Mouse (Mus musculus) spleen, postnatal 14 days (tissue): ENCODE data around the gene Nrip1.
A peak's percentile ranks its signal among the peaks of the same experiment; 100 is the strongest.

ENCODE experiments used
- DNase-seq, 2 experiments: peaks; one replicate each; pipeline ENCODE4 v3.0.0; 2021 to 2022; ENCODE audit warnings: low spot score in 2 of 2

Nrip1 gene

GRCm38 (mm10) chr16:76316940-76317822 is 56.4 kb downstream of the Nrip1 start:
- no peak for DNase-seq

DNA sequence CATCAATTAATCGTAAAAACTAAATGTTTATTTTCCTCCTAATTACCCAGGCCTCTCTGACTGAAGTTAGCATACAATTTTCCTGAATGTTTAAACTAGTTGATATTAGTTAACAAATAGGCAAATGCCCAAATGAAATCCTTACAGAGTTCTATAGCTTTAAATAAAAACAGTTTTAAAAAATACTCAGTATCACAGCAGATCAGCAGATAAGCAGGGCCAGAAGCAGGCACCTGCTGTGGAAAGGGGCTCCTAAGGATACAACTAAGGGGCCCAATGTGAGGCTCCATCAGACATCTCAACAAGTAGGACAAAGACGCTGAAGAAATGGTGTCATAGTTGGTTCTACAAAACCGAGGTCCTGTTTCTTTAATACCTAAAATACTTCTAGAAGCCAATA is 58.0 kb downstream of the Nrip1 start:
- no peak for DNase-seq

DNA sequence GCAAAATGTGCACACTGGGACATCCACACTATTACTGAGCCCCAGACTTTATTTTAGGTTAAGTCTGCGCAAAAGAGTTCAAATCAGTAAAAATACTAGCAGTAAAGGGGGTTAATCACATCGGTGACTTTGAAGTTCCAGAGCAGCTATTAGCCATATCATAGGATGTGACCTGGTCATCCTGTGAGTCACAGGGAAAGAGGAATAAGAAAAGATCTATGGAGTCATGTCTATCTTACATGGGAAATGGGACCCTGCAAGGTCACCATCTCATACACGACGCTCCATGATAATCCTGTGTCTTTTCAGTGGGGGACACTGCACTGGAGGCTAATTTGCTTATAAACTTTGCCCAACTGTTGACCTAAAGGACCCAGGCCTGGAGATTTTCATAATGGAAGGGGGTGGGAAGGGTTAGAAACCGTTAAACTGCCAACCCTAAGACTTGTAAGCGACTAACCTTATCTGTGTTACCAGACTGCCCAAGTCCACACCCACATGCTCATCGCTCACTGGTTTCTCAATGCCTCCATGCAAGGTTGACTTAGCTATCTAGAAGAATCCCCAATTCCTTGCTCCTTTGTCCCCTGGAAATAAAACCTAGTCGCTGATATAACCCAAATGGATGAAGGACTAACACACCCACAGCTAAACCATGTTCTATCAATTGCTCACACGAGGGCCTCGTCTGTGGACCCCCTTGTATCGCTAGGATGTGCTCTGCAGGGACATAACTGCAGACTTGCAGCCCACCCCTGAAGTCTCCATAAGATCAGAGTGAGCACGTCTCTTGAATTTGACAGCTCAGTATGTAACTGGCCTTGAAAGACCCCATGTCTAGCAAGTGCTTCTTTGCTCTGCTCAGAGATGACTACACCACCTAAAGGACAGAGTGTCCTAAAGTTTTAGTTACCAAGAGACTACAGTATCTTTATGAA is 59.3 kb downstream of the Nrip1 start:
- DNase-seq: peak in 1 of 2 experiments; percentile 31

- no peak for DNase-seq
Measured at GRCm38 (mm10) chr16:76312887-76313420, 60.7 kb downstream of the Nrip1 start.

GRCm38 (mm10) chr16:76310791-76311190 is 62.8 kb downstream of the Nrip1 start:
- DNase-seq: no peak

DNA sequence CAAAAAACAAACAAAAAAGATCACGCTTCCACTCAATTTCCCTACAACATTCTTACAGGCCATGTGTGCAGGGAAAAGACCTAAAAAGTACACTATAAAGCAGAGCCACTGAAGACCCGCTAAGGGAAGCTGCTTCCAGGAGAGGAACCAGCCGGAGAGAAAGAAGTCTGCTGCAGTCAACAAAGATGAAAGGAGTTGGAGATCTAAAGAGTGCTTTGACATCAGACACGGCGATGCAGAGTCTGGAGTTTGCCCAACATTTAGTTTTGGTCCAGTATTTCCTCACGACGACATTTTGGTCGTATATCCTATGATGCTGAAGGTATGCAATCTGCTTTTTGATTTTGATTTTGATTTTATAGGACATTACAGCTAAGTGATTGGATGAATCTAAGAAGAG is 63.3 kb downstream of the Nrip1 start:
- DNase-seq: no peak

DNA sequence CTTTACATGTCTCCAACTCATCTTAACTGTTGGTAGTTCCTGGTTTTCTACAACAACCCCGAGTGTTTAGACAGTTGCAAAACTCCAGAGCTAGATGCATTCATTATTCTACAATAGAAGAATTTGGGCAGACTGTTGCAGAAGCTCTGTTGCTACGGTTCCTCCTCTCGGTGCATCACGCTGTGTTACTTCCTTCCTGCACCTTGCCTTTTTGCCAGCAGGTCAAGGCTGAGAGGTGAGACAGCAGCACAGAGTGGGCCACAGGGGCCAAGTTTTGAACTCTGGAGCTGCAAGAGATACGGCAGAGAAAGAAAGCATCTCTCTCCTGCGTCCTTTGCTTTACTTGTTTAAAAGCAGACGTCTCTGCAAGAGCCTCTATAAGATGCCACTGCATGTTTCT is 64.3 kb downstream of the Nrip1 start:
- no peak for DNase-seq

GRCm38 (mm10) chr16:76307039-76307438 is 66.6 kb downstream of the Nrip1 start:
- DNase-seq: no peak

GRCm38 (mm10) chr16:76306446-76306845 is 67.2 kb downstream of the Nrip1 start:
- no peak for DNase-seq

- no peak for DNase-seq
Measured at GRCm38 (mm10) chr16:76303436-76303835, 70.2 kb downstream of the Nrip1 start.

GRCm38 (mm10) chr16:76301728-76302050 is 71.9 kb downstream of the Nrip1 start:
- no peak for DNase-seq

DNA sequence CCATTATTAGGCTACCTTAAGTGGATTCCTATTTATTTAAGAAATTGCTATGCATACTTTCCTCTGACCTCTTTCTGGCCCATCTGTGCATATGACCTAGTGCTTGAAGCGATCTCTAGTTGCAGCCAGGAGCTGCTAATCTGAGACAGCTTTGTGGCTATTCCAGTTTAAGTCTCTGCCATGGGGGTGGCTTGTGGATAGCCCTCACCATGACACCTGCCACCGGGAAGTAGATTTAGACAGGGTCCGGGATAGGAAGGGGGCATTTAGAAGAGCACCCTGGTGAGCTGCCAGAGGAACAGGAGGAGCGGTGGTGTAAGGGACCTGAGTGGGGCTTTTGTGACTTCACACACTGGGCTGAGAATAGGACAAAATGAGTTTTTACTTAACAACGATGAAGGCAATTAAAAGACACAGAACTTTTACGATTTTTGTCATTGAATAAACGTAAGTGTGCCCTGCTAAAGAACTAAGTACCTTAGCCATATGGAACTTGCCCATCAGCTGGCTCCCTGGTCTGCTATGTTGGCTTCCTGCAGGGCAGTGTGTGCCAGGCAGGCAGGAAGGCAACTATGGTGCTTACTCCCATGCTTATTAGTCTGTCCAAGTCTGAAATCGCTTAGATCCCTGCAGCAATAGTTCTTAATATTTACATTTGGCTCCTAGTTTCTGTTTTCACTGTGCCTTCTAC is 72.4 kb downstream of the Nrip1 start:
- DNase-seq: no peak

GRCm38 (mm10) chr16:76300452-76300851 is 73.2 kb downstream of the Nrip1 start:
- no peak for DNase-seq

DNA sequence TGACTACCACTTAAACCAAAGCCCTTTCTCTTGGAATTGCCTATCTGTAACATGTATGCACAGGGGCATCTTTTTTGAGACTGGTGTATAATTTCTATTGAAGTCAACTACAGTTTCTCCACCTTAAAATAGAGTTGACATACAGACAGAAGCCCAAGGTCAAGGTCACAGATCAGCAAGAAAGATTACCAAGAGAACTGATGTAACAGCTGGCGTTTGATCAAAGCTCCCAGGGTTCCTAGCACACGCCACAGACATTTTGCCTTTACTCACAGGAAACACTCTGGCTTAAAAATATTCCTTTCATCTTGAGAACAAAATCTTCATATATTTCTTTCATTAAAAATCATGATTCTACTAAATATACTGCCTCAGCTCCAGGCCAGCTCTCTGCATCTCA is 74.1 kb downstream of the Nrip1 start:
- DNase-seq: no peak

GRCm38 (mm10) chr16:76295322-76295721 is 78.3 kb downstream of the Nrip1 start:
- DNase-seq: no peak

- DNase-seq: no peak
Measured at GRCm38 (mm10) chr16:76294550-76294949, 79.1 kb downstream of the Nrip1 start.

DNA sequence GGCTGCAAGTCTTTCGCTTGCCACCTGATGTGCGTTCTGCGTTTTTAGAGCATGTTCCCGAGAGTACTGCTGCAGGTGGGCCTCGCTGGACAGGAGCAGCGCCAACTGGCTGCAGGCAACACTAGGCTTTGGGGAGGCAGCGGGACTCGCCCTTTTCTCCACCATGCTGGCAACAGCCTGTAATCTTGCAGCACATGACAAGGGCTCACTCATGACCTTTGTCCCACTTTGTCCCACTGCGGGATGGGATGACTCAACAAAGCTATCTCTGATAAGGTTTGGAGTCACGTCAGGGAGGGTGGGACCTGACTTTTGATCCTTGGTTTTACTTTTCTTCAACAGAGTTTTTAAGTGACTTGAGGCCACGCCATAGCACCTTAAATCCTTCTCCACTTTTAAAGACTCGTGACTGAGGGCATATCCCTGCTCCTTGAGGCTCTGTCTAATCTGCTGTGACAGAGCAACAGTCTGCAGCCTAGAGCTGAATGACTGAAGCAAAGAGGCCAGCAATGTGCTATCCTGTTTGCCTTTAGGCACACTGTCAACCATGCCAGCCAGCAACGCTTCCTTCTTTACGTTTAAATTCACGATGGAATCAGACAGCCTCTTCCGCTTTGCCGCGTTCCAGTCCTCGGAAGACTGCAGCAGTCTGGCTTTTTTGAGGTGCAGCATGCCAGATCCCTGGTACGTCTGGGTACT is 79.7 kb downstream of the Nrip1 start:
- DNase-seq: no peak

DNA sequence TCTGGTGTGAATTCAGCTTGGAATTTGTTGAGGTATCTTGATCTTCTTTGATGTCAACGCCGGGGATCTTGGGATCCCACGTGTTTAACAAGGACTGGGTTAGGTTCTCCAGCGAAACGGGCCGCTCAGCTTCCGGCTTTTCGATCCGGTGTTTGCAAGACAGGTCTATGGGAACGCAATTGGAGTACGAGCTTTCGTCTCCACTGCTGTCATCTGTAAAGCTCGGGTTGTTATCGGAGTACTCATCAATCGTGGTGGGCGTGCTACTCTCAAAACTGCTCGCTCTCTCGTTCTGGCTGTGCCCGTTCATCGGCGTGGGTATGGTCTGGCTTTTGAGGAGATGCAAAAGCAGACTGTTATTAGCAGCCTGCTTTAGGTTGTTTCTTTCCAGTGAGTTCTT is 80.5 kb downstream of the Nrip1 start:
- DNase-seq: no peak

GRCm38 (mm10) chr16:76292656-76293055 is 81.0 kb downstream of the Nrip1 start:
- DNase-seq: no peak

GRCm38 (mm10) chr16:76291366-76291765 is 82.3 kb downstream of the Nrip1 start:
- no peak for DNase-seq

DNA sequence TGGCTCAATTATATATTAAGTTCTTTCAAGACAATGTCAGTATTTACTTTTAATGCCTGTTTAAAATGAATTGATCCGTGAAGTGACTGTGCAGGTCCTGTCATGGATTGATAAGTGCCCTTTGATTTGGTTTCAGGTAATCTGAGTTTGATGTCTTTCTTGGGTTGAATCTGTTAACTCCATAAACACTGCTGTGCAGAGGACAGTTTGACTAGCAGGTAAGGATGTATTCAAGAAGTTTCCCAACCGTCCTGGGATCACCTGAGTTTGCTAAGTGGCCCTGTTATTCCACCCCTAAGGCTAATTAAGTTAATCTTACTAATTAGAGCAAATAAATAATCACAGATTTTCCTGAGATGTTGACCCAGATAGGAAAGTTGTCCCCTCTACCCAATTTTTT is 84.1 kb downstream of the Nrip1 start:
- DNase-seq: no peak
